Mouse (Mus musculus): ENCODE data around the gene Fras1. TPM values are rescaled to one million over a fixed set of nuclear protein-coding genes. Genes with fewer than 3 reads are reported as not detected.
A peak's percentile ranks its signal among the peaks of the same experiment; 100 is the strongest.

Gene Fras1
- total and polyA plus RNA-seq, 3 experiments: 2.1 to 5.8 (median 5.4) TPM

GRCm38 (mm10) chr5:96331738-96332070, 42.1 kb upstream of the Fras1 start:
- Histone ChIP-seq H3K27me3 (replicated peaks) (no peaks in the 10 kb centered on the region), H3K4me1 (ENCODE audit: control insufficient read depth in 1 of 2, insufficient read depth in 2 of 2) (peaks cover 3 to 15% of the 10 kb centered on the region in 2 experiments; a peak in 3 of 4 replicates), H3K9ac (ENCODE audit: insufficient read depth, low read depth) (no peak overlapping the region), H3K79me2 (replicated peaks; ENCODE audit: control insufficient read depth, extremely low read depth, insufficient read depth, poor library complexity, severe bottlenecking) (no peaks in the 10 kb centered on the region), H3K27ac (ENCODE audit: insufficient read depth, low read depth) (no peak overlapping the region), H3K36me3 (replicated peaks in 1 of 2; ENCODE audit: control insufficient read depth in 1 of 2, insufficient read depth in 1 of 2, low read length in 1 of 2) (no peaks in the 10 kb centered on the region), H3K4me2 (ENCODE audit: insufficient read depth, low read depth, poor library complexity, severe bottlenecking) (no peak overlapping the region), H3K9me3 (replicated peaks; ENCODE audit: low read length) (peaks cover 3% of the 10 kb centered on the region), H3K4me3 (replicated peaks in 1 of 3; ENCODE audit: low read depth in 2 of 3, low read length in 2 of 3, poor library complexity in 1 of 3) (no peak overlapping the region)
- TF ChIP-seq JUND (conservative IDR thresholded peaks at IDR 0.05; ENCODE audit: low read depth, low read length) (no peak), MYC (IDR thresholded peaks at IDR 0.05; ENCODE audit: low read depth, low read length) (no peak), PAX5 (IDR thresholded peaks at IDR 0.05; ENCODE audit: low read length) (no peak), IRF4 (IDR thresholded peaks at IDR 0.05; ENCODE audit: low read depth, low read length) (no peak), ZNF384 (IDR thresholded peaks at IDR 0.05; ENCODE audit: low read depth, low read length) (no peak), CTCF (conservative IDR thresholded peaks at IDR 0.05 in 1 of 2, IDR thresholded peaks at IDR 0.05 in 1 of 2; ENCODE audit: low read depth in 2 of 2, low read length in 2 of 2) (no peak), CHD1 (IDR thresholded peaks at IDR 0.05; ENCODE audit: low read depth, low read length) (no peak), USF2 (conservative IDR thresholded peaks at IDR 0.05; ENCODE audit: low read depth, low read length) (no peak), SIN3A (IDR thresholded peaks at IDR 0.05; ENCODE audit: low read length) (no peak), CHD2 (IDR thresholded peaks at IDR 0.05; ENCODE audit: low read length) (no peak), GABPA (IDR thresholded peaks at IDR 0.05; ENCODE audit: insufficient replicate concordance, low read depth, low read length) (no peak), ZMIZ1 (IDR thresholded peaks at IDR 0.05; ENCODE audit: low read depth, low read length) (no peak), ZKSCAN1 (IDR thresholded peaks at IDR 0.05; ENCODE audit: borderline replicate concordance, low read depth, low read length) (no peak)
- in situ Hi-C loops (cut with MboI; ENCODE audit: low pct_ligation_motif_present, low pct_unique_long_range_greater_than_20kb, low sequenced_read_pairs): loop anchor here (10.0 kb wide), 1 partner anchor 433 kb away; no protein-coding TSS in a partner anchor
- DNase-seq (ENCODE audit: extremely low read depth): no peak
- dilution Hi-C loops (cut with MboI; ENCODE audit: extremely low pct_ligation_motif_present, extremely low pct_unique_long_range_greater_than_20kb, low sequenced_read_pairs): no loop called here

- Histone ChIP-seq H3K9ac (ENCODE audit: insufficient read depth, low read depth) (no peak overlapping the region), H3K9me3 (replicated peaks; ENCODE audit: low read length) (peaks cover 3% of the 10 kb centered on the region), H3K4me2 (ENCODE audit: insufficient read depth, low read depth, poor library complexity, severe bottlenecking) (no peak overlapping the region), H3K79me2 (replicated peaks; ENCODE audit: control insufficient read depth, extremely low read depth, insufficient read depth, poor library complexity, severe bottlenecking) (no peaks in the 10 kb centered on the region), H3K36me3 (replicated peaks in 1 of 2; ENCODE audit: control insufficient read depth in 1 of 2, insufficient read depth in 1 of 2, low read length in 1 of 2) (no peaks in the 10 kb centered on the region), H3K4me1 (ENCODE audit: control insufficient read depth in 1 of 2, insufficient read depth in 2 of 2) (peaks cover 3 to 15% of the 10 kb centered on the region in 2 experiments; a peak in 3 of 4 replicates), H3K27me3 (replicated peaks) (no peaks in the 10 kb centered on the region), H3K4me3 (replicated peaks in 1 of 3; ENCODE audit: low read depth in 2 of 3, low read length in 2 of 3, poor library complexity in 1 of 3) (no peak overlapping the region), H3K27ac (ENCODE audit: insufficient read depth, low read depth) (no peak overlapping the region)
- TF ChIP-seq IRF4 (IDR thresholded peaks at IDR 0.05; ENCODE audit: low read depth, low read length) (0 out of 2 replicates have a peak, but pooled peaks have one; percentile 32), RAD21 (IDR thresholded peaks at IDR 0.05; ENCODE audit: low read depth, low read length) (peak; percentile 78), JUN (IDR thresholded peaks at IDR 0.05; ENCODE audit: insufficient read depth, low read depth, low read length) (no peak), ZKSCAN1 (IDR thresholded peaks at IDR 0.05; ENCODE audit: borderline replicate concordance, low read depth, low read length) (no peak), SMC3 (IDR thresholded peaks at IDR 0.05; ENCODE audit: low read depth, low read length) (peak; percentile 87), ZC3H11A (IDR thresholded peaks at IDR 0.05; ENCODE audit: low read depth, low read length) (peak; percentile 82), CTCF (conservative IDR thresholded peaks at IDR 0.05 in 1 of 2, IDR thresholded peaks at IDR 0.05 in 1 of 2; ENCODE audit: low read depth in 2 of 2, low read length in 2 of 2) (peak; percentile 56 to 78), MAFK (IDR thresholded peaks at IDR 0.05; ENCODE audit: insufficient replicate concordance, low read length) (no peak)
- dilution Hi-C loops (cut with MboI; ENCODE audit: extremely low pct_ligation_motif_present, extremely low pct_unique_long_range_greater_than_20kb, low sequenced_read_pairs) (no loop called here), in situ Hi-C loops (cut with MboI; ENCODE audit: low pct_ligation_motif_present, low pct_unique_long_range_greater_than_20kb, low sequenced_read_pairs) (loop anchor here (10.0 kb wide), 1 partner anchor 431 kb away; no protein-coding TSS in a partner anchor)
- peak; percentile 57 for DNase-seq (ENCODE audit: extremely low read depth)
These were observed 39.8 kb upstream of the Fras1 start for GRCm38 (mm10) chr5:96333963-96334362.
